Mouse (Mus musculus): ENCODE data around the gene Nr5a2. TPM values are rescaled to one million over a fixed set of nuclear protein-coding genes. Genes with fewer than 3 reads are reported as not detected.
A peak's percentile ranks its signal among the peaks of the same experiment; 100 is the strongest.

Gene Nr5a2
- polyA plus RNA-seq, 1 experiment from 2014 or later, result 1.3 TPM

DNA sequence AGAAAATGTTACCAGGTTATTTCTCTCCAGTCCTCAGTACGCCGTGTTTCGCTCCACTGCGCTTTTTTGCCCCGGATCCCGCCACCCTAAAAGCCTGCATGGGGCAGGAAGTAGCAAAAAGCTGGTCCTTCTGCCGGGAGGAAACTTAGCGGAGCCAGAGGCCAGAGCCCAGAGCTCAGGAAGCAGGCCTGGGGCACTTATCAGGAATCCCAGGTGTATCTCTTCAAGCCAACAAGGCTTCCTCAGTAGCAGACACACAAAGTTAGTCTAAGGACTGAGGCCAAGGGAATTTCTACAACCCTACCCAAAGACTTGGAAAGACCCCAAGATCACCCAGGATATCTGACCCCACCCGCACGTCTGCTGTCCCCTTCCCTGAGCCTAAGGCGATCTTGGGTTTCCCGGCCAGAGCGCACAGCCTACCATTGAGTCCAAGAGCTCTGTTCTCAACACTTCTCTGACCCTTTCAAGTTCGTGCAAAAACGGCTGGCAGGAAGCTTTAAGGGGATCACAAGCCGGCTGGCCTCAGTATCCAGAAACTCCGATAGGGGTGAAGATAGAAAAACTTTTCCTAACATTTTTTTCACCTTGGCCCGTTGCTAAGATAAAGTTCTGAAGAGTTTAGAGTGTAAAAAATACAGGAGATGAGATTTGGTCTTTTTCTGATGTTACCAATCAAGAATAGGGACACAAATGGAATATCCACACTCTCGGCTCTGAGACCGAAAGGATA lies 12.7 kb downstream of the Nr5a2 start:
- peak overlapping the region; percentile 93 for H3K4me2 ChIP-seq (replicated peaks)
- peak overlapping the region; percentile 51 for H3K4me3 ChIP-seq
- no peak overlapping the region for H3K9ac ChIP-seq (replicated peaks)
- no peaks in the 10 kb centered on the region for H3K36me3 ChIP-seq
- peaks cover 25% of the 10 kb centered on the region for H3K4me1 ChIP-seq
- no peak overlapping the region for H3K27ac ChIP-seq (replicated peaks)
- H3K27me3 ChIP-seq, result peaks cover 89% of the 10 kb centered on the region
- 0 out of 2 replicates have a peak, but pooled peaks cover 3% of the 10 kb centered on the region for H3K9me3 ChIP-seq
- ATAC-seq (ENCODE audit: low FRiP score, low read depth), result no peak
- 1% methylated on average over 20 of the region's 20 CpGs for whole genome bisulfite sequencing

DNA sequence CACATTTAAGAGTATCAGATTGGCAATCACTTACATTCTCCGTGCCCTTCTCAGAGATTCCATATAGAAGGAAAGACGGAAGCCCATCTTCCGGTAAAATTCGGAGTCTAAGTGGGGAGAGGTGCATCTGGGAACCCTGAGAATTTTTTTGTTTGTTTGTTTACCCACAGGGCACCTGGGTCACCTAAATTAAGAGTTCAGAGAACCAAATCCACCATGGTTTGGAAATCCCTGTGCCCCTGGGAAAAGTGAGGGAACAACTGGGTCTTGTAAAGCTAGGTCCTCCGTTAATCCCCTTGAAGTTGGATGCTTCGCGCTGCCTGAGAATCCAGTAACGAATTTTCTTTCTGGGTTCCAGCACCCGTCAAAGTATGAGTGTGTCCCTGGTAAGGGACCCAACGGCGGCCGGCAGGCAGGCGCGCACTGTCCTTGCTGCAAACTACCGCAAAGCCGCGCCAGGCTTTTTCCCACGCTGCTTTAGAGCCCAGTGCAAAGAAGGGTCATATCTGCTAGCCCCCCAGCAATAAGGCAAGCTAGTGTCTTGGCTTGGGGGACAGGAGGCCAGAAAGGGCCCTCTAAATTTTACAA lies 13.3 kb downstream of the Nr5a2 start:
- Histone ChIP-seq H3K27me3 (peaks cover 86% of the 10 kb centered on the region), H3K36me3 (no peaks in the 10 kb centered on the region), H3K9me3 (0 out of 2 replicates have a peak, but pooled peaks cover 3% of the 10 kb centered on the region), H3K27ac (replicated peaks) (no peak overlapping the region), H3K4me2 (replicated peaks) (peak overlapping the region; percentile 93), H3K4me1 (peaks cover 20% of the 10 kb centered on the region), H3K9ac (replicated peaks) (no peak overlapping the region), H3K4me3 (peak overlapping the region; percentile 51)
- WGBS, result under 1% methylated on average over 18 of the region's 18 CpGs
- ATAC-seq (ENCODE audit: low FRiP score, low read depth), result no peak

DNA sequence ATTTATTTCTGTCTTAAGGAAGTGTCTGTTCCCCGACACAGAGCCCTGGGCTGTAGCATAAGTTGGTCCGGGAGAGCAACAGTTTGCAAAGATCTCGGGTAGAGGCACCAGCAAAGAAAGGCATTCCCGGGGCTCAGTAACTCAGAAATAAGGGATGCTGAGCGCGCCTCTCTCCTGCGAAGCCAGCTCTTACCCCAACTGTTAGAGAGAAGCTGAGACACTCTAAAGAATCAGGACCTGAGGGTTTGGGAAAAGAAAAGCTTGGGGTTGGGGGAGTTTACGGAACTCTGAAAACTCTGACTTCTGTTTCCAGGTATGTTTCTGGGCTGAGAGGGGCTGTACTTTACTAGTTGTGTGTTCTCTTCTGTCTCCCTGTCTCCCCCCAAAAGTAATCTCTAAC lies 13.8 kb downstream of the Nr5a2 start:
- H3K27ac ChIP-seq (replicated peaks), result no peak overlapping the region
- H3K27me3 ChIP-seq, result peaks cover 81% of the 10 kb centered on the region
- peaks cover 20% of the 10 kb centered on the region for H3K4me1 ChIP-seq
- H3K9me3 ChIP-seq, result 0 out of 2 replicates have a peak, but pooled peaks cover 2% of the 10 kb centered on the region
- peak overlapping the region; percentile 11; the same call in 1 of the 2 replicates for H3K4me2 ChIP-seq (replicated peaks)
- ATAC-seq (ENCODE audit: low FRiP score, low read depth), result no peak
- no peaks in the 10 kb centered on the region for H3K36me3 ChIP-seq
- peak overlapping the region; percentile 51; the same call in 1 of the 2 replicates for H3K4me3 ChIP-seq
- WGBS, result under 1% methylated on average over 8 of the region's 8 CpGs
- H3K9ac ChIP-seq (replicated peaks), result no peak overlapping the region

GRCm38 (mm10) chr1:136945876-136946275 lies 14.4 kb downstream of the Nr5a2 start:
- Histone ChIP-seq H3K9me3 (no peaks in the 10 kb centered on the region), H3K27me3 (peaks cover 76% of the 10 kb centered on the region), H3K9ac (replicated peaks) (no peak overlapping the region), H3K27ac (replicated peaks) (no peak overlapping the region), H3K4me1 (peaks cover 20% of the 10 kb centered on the region), H3K36me3 (no peaks in the 10 kb centered on the region), H3K4me3 (peak overlapping the region; percentile 51; the same call in 1 of the 2 replicates), H3K4me2 (replicated peaks) (0 out of 2 replicates have a peak overlapping the region, but pooled peaks have one; percentile 11)
- ATAC-seq (ENCODE audit: low FRiP score, low read depth), result no peak
- WGBS, result under 1% methylated on average over 10 of the region's 10 CpGs

DNA sequence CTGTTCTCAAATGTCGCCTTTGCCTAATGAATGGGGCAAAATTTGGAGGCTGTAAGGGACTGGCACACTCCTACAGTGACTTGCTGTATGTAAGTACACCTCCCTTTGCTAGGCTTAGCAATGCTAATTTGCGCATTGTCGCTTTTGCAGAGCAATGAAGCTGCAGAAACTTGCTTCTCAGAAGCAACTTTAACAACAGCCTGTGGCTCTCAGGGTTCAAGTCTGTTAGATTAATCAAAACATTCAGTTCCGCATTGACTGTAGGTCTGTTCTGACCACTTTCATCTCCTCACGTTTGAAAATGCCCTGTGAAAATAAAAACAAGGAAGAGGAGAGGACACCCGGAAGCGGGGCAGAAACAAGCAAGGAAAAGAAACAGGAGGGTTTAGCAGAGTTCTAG lies 14.8 kb downstream of the Nr5a2 start:
- WGBS, result 1% methylated on average over 7 of the region's 7 CpGs
- Histone ChIP-seq H3K4me2 (replicated peaks) (no peak overlapping the region), H3K27ac (replicated peaks) (no peak overlapping the region), H3K9ac (replicated peaks) (no peak overlapping the region), H3K4me1 (peaks cover 20% of the 10 kb centered on the region), H3K36me3 (no peaks in the 10 kb centered on the region), H3K4me3 (0 out of 2 replicates have a peak overlapping the region, but pooled peaks have one; percentile 51), H3K9me3 (no peaks in the 10 kb centered on the region), H3K27me3 (peaks cover 76% of the 10 kb centered on the region)
- ATAC-seq (ENCODE audit: low FRiP score, low read depth), result no peak

GRCm38 (mm10) chr1:136940603-136941002 lies 19.6 kb downstream of the Nr5a2 start:
- Histone ChIP-seq H3K9me3 (no peaks in the 10 kb centered on the region), H3K27me3 (peaks cover 28% of the 10 kb centered on the region), H3K9ac (replicated peaks) (no peak overlapping the region), H3K27ac (replicated peaks) (no peak overlapping the region), H3K36me3 (no peaks in the 10 kb centered on the region), H3K4me2 (replicated peaks) (no peak overlapping the region), H3K4me3 (no peak overlapping the region), H3K4me1 (no peaks in the 10 kb centered on the region)
- 60% methylated on average over 5 of the region's 5 CpGs for whole genome bisulfite sequencing
- no peak; the same call in 1 of the 2 replicates for ATAC-seq (ENCODE audit: low FRiP score, low read depth)

- ATAC-seq (ENCODE audit: low FRiP score, low read depth), result no peak
- WGBS, result 72% methylated on average over 1 of the region's 1 CpGs
- Histone ChIP-seq H3K4me3 (no peak overlapping the region), H3K4me1 (no peaks in the 10 kb centered on the region), H3K27me3 (peaks cover 19% of the 10 kb centered on the region), H3K36me3 (no peaks in the 10 kb centered on the region), H3K9me3 (no peaks in the 10 kb centered on the region), H3K4me2 (replicated peaks) (no peak overlapping the region), H3K27ac (replicated peaks) (no peak overlapping the region), H3K9ac (replicated peaks) (no peak overlapping the region)
Measured at GRCm38 (mm10) chr1:136939220-136939619, 21.0 kb downstream of the Nr5a2 start.

GRCm38 (mm10) chr1:136935960-136936324 lies 24.3 kb downstream of the Nr5a2 start:
- 94% methylated on average over 9 of the region's 9 CpGs for WGBS
- ATAC-seq (ENCODE audit: low FRiP score, low read depth), result no peak
- no peak overlapping the region for H3K27ac ChIP-seq (replicated peaks)

DNA sequence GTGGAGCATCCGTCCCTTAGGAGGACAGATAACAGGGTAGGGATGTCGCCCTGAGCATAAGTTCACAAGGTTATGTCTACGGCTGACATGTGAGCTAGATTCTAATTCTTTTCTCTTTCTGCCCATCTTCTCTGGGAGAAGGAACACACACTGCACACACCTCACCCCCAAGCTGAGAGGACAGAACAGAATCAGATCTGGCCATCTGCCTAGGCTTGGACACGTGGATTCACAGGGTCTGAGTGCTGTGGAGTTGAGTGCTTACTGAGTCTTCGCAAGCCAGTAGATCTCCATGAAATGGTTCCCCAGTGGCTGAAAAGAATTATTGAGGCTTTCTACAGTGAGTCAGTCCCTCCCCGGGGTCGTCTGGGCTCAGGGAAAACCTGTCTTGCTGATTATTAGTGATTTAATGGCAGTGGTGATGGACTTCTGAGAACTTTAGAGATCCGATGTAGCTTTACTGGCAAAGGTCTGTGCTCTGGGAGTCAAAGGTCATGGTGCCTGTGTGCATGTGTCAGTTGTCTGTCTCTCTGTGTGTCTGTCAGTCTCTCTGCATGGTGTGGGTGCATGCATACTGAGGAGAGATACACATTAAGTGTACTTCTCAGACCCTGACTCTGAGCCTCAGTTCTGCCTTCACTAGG lies 24.8 kb downstream of the Nr5a2 start:
- Histone ChIP-seq H3K4me2 (replicated peaks) (no peak overlapping the region), H3K9ac (replicated peaks) (no peak overlapping the region), H3K4me3 (no peak overlapping the region), H3K27me3 (peaks cover 4% of the 10 kb centered on the region), H3K4me1 (no peaks in the 10 kb centered on the region), H3K27ac (replicated peaks) (no peak overlapping the region), H3K36me3 (no peaks in the 10 kb centered on the region), H3K9me3 (no peaks in the 10 kb centered on the region)
- WGBS, result 77% methylated on average over 8 of the region's 8 CpGs
- ATAC-seq (ENCODE audit: low FRiP score, low read depth), result no peak

More at GRCm38 (mm10) chr1:136935960-136936324, 24.3 kb downstream of the Nr5a2 start:
- Histone ChIP-seq H3K27me3 (peaks cover 8% of the 10 kb centered on the region), H3K9ac (replicated peaks) (no peak overlapping the region), H3K9me3 (no peaks in the 10 kb centered on the region), H3K4me3 (no peak overlapping the region), H3K36me3 (no peaks in the 10 kb centered on the region), H3K4me2 (replicated peaks) (no peak overlapping the region), H3K4me1 (no peaks in the 10 kb centered on the region)

- Histone ChIP-seq H3K4me2 (replicated peaks) (no peak overlapping the region), H3K27ac (replicated peaks) (no peak overlapping the region), H3K36me3 (no peaks in the 10 kb centered on the region), H3K27me3 (0 out of 2 replicates have a peak, but pooled peaks cover 3% of the 10 kb centered on the region), H3K4me3 (no peak overlapping the region), H3K9me3 (no peaks in the 10 kb centered on the region), H3K9ac (replicated peaks) (no peak overlapping the region), H3K4me1 (no peaks in the 10 kb centered on the region)
- WGBS, result 96% methylated on average over 10 of the region's 10 CpGs
- no peak for ATAC-seq (ENCODE audit: low FRiP score, low read depth)
Measured at GRCm38 (mm10) chr1:136934051-136934450, 26.2 kb downstream of the Nr5a2 start.

DNA sequence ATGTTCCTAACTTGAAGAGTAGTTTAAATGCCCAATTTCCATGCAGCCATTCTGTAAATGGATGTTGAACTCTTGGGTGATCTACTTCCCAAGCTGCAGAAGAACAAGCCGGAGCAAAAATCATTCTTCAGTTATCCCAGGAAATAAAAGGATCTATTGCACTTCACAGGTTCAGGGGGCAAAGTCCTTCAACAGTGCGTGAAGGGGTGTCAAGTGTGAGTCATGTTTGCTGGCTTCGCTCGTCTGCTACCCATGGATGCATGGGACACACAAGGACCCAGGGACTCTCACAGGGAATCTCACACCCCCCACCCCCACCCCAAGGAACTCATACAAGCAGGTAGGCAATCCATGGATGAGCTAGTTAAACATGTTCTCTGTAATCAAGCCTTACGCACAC lies 29.2 kb downstream of the Nr5a2 start:
- no peak for ATAC-seq (ENCODE audit: low FRiP score, low read depth)
- Histone ChIP-seq H3K9me3 (no peaks in the 10 kb centered on the region), H3K27ac (replicated peaks) (no peak overlapping the region), H3K9ac (replicated peaks) (no peak overlapping the region), H3K36me3 (no peaks in the 10 kb centered on the region), H3K4me2 (replicated peaks) (no peak overlapping the region), H3K4me3 (no peak overlapping the region), H3K27me3 (0 out of 2 replicates have a peak, but pooled peaks cover 3% of the 10 kb centered on the region), H3K4me1 (0 out of 2 replicates have a peak, but pooled peaks cover 5% of the 10 kb centered on the region)
- 94% methylated on average over 5 of the region's 5 CpGs for WGBS

- Histone ChIP-seq H3K4me3 (no peak overlapping the region), H3K27ac (replicated peaks) (no peak overlapping the region), H3K27me3 (0 out of 2 replicates have a peak, but pooled peaks cover 3% of the 10 kb centered on the region), H3K9ac (replicated peaks) (no peak overlapping the region), H3K4me1 (0 out of 2 replicates have a peak, but pooled peaks cover 5% of the 10 kb centered on the region), H3K36me3 (no peaks in the 10 kb centered on the region), H3K9me3 (no peaks in the 10 kb centered on the region), H3K4me2 (replicated peaks) (no peak overlapping the region)
- WGBS, result 93% methylated on average over 6 of the region's 6 CpGs
- no peak for ATAC-seq (ENCODE audit: low FRiP score, low read depth)
Measured at GRCm38 (mm10) chr1:136929743-136930142, 30.5 kb downstream of the Nr5a2 start.

Data from midbrain, embryonic 12.5 days (tissue).